Mouse (Mus musculus) ES-Bruce4 (cell line): ENCODE measurements around the gene Hat1.

Experiments used
- CTCF ChIP-seq: IDR thresholded peaks from one replicate; pipeline ENCODE4 v1.8.1; 2011; ENCODE audit warnings: low read depth, low read length
- EP300 ChIP-seq: IDR thresholded peaks from 2 replicates; pipeline ENCODE4 v1.6.1; 2011; ENCODE audit warnings: low read depth, low read length; ENCODE audit not compliant: insufficient read depth
- POLR2A ChIP-seq: IDR thresholded peaks from one replicate; pipeline ENCODE4 v1.8.1; 2011; ENCODE audit warnings: low read length; ENCODE audit not compliant: insufficient read depth

- TF ChIP-seq CTCF = no peak
- no peak for TF ChIP-seq POLR2A
- no peak for TF ChIP-seq EP300
These were observed 14.2 kb upstream of the Hat1 start for GRCm38 (mm10) chr2:71374275-71375155.
